Mouse (Mus musculus) Patski (cell line): ENCODE measurements around the gene Vmn1r224. TPM values are rescaled to one million over a fixed set of nuclear protein-coding genes. Genes with fewer than 3 reads are reported as not detected.

Source experiments
- ATAC-seq: fragments of 100-300 bp; one replicate; pipeline ENCODE4 v1.8.0; 2021
- CTCF ChIA-PET: fragments of 350-600 bp; sonication (Branson Sonifier 250); formaldehyde crosslinking; loops from one replicate; lab custom pipeline; 2022; ENCODE audit warnings: inconsistent platforms; lab: Charles Lee
- POLR2A ChIA-PET: fragments of 350-600 bp; sonication (Branson Sonifier 250); formaldehyde crosslinking; loops from one replicate; lab custom pipeline; 2022; ENCODE audit warnings: antibody characterized with exemption, inconsistent platforms; lab: Charles Lee
- DNase-seq: peaks from one replicate; pipeline ENCODE4 v3.0.0-alpha.2; 2011; ENCODE audit warnings: low read depth, low spot score
- H3K27me3 ChIP-seq: fragments of 371-371 bp; one replicate; pipeline ENCODE4 v1.5.1; 2021
- CTCF ChIP-seq: fragments of 100-300 bp; IDR thresholded peaks from one replicate; pipeline ENCODE4 v1.5.1; 2021
- in situ Hi-C: fragments of 300-500 bp; cut with MboI; formaldehyde crosslinking; loops from 3 replicates; pipeline ENCODE4 v1.11.1; 2018; ENCODE audit warnings: low pct_unique_long_range_greater_than_20kb, mixed read lengths
- polyA plus RNA-seq: library from polyadenylated mRNA; unstranded; gene quantifications from one replicate; pipeline ENCODE4 v1.2.3, GENCODE M21; 2021

The Vmn1r224 gene
- polyA plus RNA-seq: not detected

DNA sequence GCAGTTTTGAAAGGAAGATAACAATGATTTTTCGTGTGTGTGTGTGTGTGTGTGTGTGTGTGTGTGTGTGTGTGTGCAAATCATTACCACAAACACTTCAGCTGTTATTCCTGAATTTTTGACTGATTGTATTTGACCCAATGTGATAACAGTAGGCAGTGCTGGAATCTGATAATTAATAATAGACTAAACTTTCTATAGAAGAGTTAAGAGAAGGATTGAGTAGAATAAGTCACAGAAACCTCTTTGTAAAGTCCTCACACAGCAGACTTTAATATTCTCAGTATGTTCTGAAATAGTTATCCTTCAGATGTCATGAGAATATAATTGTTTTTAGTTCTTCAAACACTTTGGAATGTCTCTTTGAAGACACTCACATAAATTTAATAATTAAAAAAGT is at the start of gene Vmn1r224:
Gene Vmn1r224 (plus strand): TSS at position 301 of the 400 bp plus-strand sequence.
- no peak for DNase-seq
- ATAC-seq: no peak
- CTCF ChIA-PET: no interaction called here
- POLR2A ChIA-PET: no interaction called here
- H3K27me3 ChIP-seq: no peaks in the 10 kb centered on the region
- in situ Hi-C loops: no loop called here
- TF ChIP-seq CTCF: no peak

DNA sequence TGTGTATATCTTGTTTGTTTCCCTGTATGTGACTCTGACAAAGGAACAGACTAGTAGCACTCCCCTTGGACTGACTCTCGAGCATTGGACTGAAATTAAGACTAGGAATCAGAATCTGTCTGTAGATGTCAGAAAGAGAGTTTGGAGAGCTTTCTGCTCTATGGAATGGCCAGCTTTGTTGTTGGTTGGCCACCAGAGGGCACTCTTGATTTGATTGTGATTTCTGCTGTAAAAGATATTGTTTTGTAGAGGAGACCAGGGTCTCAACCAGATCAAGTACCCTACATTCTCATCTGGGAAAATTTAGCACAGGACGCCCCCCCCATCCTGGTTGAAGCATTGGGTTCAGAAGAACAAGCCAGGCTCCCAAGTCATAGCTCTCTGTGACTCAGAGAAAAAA is 14.8 kb upstream of the Vmn1r224 start:
- no peak for TF ChIP-seq CTCF
- ChIA-PET POLR2A (no interaction called here), CTCF (no interaction called here)
- DNase-seq: no peak
- no peak for ATAC-seq
- in situ Hi-C loops: no loop called here
- no peaks in the 10 kb centered on the region for H3K27me3 ChIP-seq

DNA sequence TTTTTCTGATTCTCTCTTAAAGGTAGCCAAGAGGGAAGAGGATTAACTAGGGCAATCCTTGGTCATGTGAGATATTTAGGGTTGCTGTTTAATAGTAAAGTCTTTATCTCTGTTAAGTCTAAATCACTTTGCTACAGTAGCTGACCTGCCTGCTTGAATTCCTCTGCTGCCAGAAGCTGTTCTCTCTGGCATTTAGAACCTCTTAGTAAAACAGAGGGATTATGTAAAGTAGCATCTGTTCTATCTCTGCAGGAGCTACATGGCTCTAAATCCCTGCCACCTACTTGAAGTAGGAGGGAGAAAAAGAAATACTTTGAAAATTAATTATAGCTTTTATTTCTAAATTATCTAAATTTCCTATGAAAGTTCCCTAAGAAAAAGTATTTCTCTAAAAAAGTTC is 25.3 kb downstream of the Vmn1r224 start:
- DNase-seq: no peak
- in situ Hi-C loops: no loop called here
- no peaks in the 10 kb centered on the region for H3K27me3 ChIP-seq
- CTCF ChIA-PET: no interaction called here
- no peak for ATAC-seq
- no peak for TF ChIP-seq CTCF
- POLR2A ChIA-PET: no interaction called here

DNA sequence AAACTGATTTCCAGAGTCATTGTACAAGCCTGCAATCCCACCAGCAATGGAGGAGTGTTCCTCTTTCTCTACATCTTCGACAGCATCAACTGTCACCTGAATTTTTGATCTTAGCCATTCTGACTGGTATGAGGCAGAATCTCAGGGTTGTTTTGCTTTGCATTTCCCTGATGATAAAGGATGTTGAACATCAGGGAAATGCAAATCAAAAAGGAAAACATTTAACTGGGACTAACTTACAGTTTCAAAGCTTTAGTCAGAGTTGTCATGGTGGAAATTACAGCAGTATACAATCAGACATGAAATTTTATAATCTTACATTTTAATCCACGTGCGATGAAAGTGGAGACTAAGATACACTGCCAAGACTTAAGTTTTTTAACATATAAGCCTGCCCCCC is 59.4 kb downstream of the Vmn1r224 start:
- in situ Hi-C loops: no loop called here
- TF ChIP-seq CTCF: no peak
- ATAC-seq: no peak
- ChIA-PET POLR2A (no interaction called here), CTCF (no interaction called here)
- H3K27me3 ChIP-seq: no peaks in the 10 kb centered on the region
- no peak for DNase-seq

Other genes starting within 250 kb of the Vmn1r224 start
- not detected for gene Fpr-rs6, start 231.0 kb upstream of the Vmn1r224 start, polyA plus RNA-seq
- not detected for gene Vmn2r105, start 179.1 kb upstream of the Vmn1r224 start, polyA plus RNA-seq
- gene Vmn2r106, start 128.6 kb upstream of the Vmn1r224 start, polyA plus RNA-seq: not detected
- gene Vmn2r107, start 68.9 kb upstream of the Vmn1r224 start, polyA plus RNA-seq: not detected
- gene Vmn2r108, start 67.2 kb downstream of the Vmn1r224 start, polyA plus RNA-seq: not detected
- not detected for gene Vmn1r225, start 84.0 kb downstream of the Vmn1r224 start, polyA plus RNA-seq
- not detected for gene Vmn2r109, start 150.6 kb downstream of the Vmn1r224 start, polyA plus RNA-seq
- gene Vmn2r110, start 182.3 kb downstream of the Vmn1r224 start, polyA plus RNA-seq: not detected
- gene Fpr-rs3, start 210.7 kb downstream of the Vmn1r224 start, polyA plus RNA-seq: not detected